Mouse (Mus musculus): ENCODE measurements around the gene Ifit3.
"Not testable (repeated sequence)": the region's sequence is repeated elsewhere in the genome, so short reads cannot be mapped to it uniquely, and the experiment has no call there.

Ifit3 gene

DNA sequence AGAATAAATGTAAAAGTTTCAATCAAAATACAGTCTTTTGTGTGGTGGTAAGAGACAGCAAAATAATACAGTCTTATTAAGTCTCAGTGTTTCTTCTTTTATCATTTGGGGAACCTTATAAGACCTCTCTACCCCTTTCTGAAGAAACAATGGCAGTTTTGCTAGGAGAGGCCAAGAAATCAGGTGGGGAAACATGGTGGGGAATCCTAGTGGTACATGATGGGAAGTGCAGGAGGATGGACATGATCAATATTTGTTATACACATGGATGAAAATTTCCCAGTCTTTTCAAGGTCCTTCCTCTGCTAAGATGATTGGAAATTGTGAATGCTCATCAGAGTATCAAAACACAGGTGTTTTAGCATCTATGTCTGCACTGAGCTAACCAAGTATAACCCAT is 5.6 kb downstream of the Ifit3 start:
- no peak for DNase-seq

- DNase-seq = no peak
Observed at GRCm38 (mm10) chr19:34593456-34593855, 10.1 kb downstream of the Ifit3 start.

GRCm38 (mm10) chr19:34594523-34594922 is 11.2 kb downstream of the Ifit3 start:
- DNase-seq = not testable (repeated sequence)

DNA sequence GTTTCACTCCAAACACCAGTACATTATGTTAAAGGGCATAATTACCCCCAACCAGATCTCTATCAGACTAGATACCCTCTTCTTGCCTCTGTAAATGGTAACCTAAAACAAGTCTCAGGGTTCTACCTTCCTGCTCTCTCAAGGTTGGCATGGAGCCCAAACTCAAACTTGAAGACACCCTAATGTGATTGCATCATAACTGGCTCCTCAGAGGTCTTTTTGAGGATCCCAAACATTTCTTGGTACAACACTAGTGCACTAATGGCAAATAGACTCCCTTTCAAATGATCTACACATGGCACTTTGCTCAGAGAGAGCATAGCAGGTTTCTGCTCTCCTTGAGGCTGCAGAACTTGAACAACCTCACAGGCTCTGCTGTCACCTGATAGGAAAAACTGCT is 13.5 kb downstream of the Ifit3 start:
- no peak for DNase-seq

DNA sequence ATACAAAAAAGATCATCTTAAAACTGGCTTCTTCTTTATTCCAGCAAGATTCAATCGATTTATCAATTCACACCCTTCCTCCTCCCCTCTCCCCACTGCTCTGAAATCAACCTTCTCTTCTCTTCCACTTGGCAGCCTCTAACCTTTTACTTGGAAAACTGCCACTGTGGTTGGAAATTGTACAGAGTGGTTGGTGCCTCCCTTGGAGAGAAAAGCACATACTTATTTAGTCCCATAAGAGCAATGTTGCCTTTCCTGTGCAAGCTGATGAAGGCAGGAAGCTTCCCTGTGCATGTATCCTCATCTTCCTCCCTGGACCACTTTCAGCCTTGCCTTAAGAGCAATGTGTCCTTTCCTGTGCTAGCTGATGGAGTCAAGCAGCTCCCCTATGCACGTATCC is 15.0 kb downstream of the Ifit3 start:
- DNase-seq = peak; percentile 53

GRCm38 (mm10) chr19:34599250-34599649 is 15.9 kb downstream of the Ifit3 start:
- DNase-seq = not testable (repeated sequence)

- DNase-seq = not testable (repeated sequence)
Observed at GRCm38 (mm10) chr19:34601888-34602287, 18.6 kb downstream of the Ifit3 start, which contains the start of gene Ifit1bl1. Gene Ifit1bl1 (minus strand): TSS chr19:34601956.

DNA sequence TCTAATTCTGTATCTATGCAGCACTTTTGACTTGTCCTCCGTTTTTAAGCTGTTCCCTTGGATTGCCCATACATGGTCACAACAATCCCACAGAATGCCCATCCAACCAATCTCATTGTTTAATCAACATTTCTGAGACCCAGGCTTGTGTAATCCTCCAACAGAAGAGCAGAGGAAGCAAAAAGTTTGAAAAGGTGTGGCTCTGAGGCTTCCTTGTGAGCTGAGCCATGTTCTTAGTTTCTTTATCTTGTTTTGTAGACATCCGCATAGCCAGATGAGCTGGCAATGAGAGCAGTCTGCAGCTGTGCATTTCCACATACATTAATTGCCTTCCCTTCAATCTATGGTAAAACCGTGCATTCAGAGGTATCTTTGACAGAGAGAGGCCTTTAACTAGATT is 22.1 kb downstream of the Ifit3 start:
- no peak for DNase-seq

GRCm38 (mm10) chr19:34607237-34608051 is 24.1 kb downstream of the Ifit3 start, which contains the start of gene Ifit3b:
Gene Ifit3b (plus strand): TSS chr19:34607970.
- DNase-seq = not testable (repeated sequence)

- DNase-seq = not testable (repeated sequence)
Observed at GRCm38 (mm10) chr19:34610118-34610517, 26.8 kb downstream of the Ifit3 start.

- not testable (repeated sequence) for DNase-seq
Observed at GRCm38 (mm10) chr19:34612243-34613001, 29.1 kb downstream of the Ifit3 start.

GRCm38 (mm10) chr19:34620871-34621270 is 37.5 kb downstream of the Ifit3 start:
- DNase-seq = no peak

- DNase-seq = no peak
Observed at GRCm38 (mm10) chr19:34623781-34624180, 40.5 kb downstream of the Ifit3 start.

GRCm38 (mm10) chr19:34624663-34625062 is 41.3 kb downstream of the Ifit3 start:
- no peak for DNase-seq

- no peak for DNase-seq
Observed at GRCm38 (mm10) chr19:34627496-34627895, 44.2 kb downstream of the Ifit3 start.

- no peak for DNase-seq
Observed at GRCm38 (mm10) chr19:34631487-34631886, 48.2 kb downstream of the Ifit3 start.

- no peak for DNase-seq
Observed at GRCm38 (mm10) chr19:34633484-34633883, 50.2 kb downstream of the Ifit3 start.

GRCm38 (mm10) chr19:34636933-34637557 is 53.7 kb downstream of the Ifit3 start:
- peak; percentile 36 for DNase-seq
